Mouse (Mus musculus) midbrain, embryonic 14.5 days (tissue): ENCODE data around the gene Drd4. TPM values are rescaled to one million over a fixed set of nuclear protein-coding genes. Genes with fewer than 3 reads are reported as not detected.

Experiments
- ATAC-seq: fragments of 200-750 bp; cut with Nextera tagmentation; 2 replicates; pipeline ENCODE4 v1.8.0; 2017; ENCODE audit warnings: moderate number of reproducible peaks, moderate library complexity; ENCODE audit not compliant: low FRiP score, low TSS enrichment
- DNase-seq: peaks from one replicate; pipeline ENCODE4 v3.0.0-alpha.2; 2015
- H3K27ac ChIP-seq: fragments of 300-500 bp; sonication (generic); replicated peaks from 2 replicates; pipeline ENCODE4 v1.5.1; 2014; ENCODE audit warnings: mild to moderate bottlenecking, low read depth, low read length, moderate library complexity
- H3K27me3 ChIP-seq: fragments of 300-500 bp; sonication (generic); 2 replicates; pipeline ENCODE4 v1.6.1; 2014; ENCODE audit warnings: low read length, control low read depth, mixed read lengths; ENCODE audit not compliant: control insufficient read depth, insufficient read depth
- H3K36me3 ChIP-seq: fragments of 300-500 bp; sonication (generic); 2 replicates; pipeline ENCODE4 v1.6.1; 2014; ENCODE audit warnings: low read length, control low read depth; ENCODE audit not compliant: control insufficient read depth, insufficient read depth
- H3K4me1 ChIP-seq: fragments of 300-500 bp; sonication (generic); 2 replicates; pipeline ENCODE4 v1.6.1; 2014; ENCODE audit warnings: mild to moderate bottlenecking, antibody characterized with exemption, low read length, control low read depth; ENCODE audit not compliant: control insufficient read depth, insufficient read depth
- H3K4me2 ChIP-seq: fragments of 300-500 bp; sonication (generic); 2 replicates; pipeline ENCODE4 v1.6.1; 2014; ENCODE audit warnings: mild to moderate bottlenecking, low read length, moderate library complexity
- H3K4me3 ChIP-seq: fragments of 300-500 bp; sonication (generic); replicated peaks from 2 replicates; pipeline ENCODE4 v1.5.1; 2014; ENCODE audit warnings: low read depth, low read length
- H3K9ac ChIP-seq: fragments of 300-500 bp; sonication (generic); replicated peaks from 2 replicates; pipeline ENCODE4 v1.6.1; 2014; ENCODE audit warnings: mild to moderate bottlenecking, low read length, moderate library complexity
- H3K9me3 ChIP-seq: fragments of 300-500 bp; sonication (generic); 2 replicates; pipeline ENCODE4 v1.6.1; 2016; ENCODE audit warnings: low read length, control low read depth, mixed read lengths; ENCODE audit not compliant: control insufficient read depth
- WGBS: fragments of 180-500 bp; shearing (Covaris S2); extraction: QIAGEN DNeasy Blood & Tissue Kit; methylation state at CpG from one replicate; pipeline ENCODE4 v1.1.7; 2014; 5-methylcytosine and 5-hydroxymethylcytosine counted together
- polyA plus RNA-seq: library from polyadenylated mRNA; unstranded; fragments of >200 nt; fragmentation: Nextera tagmentation; extraction: Ambion mirVana; gene quantifications from 2 replicates; pipeline ENCODE4 v1.2.1, GENCODE M21; 2014

The Drd4 gene
- polyA plus RNA-seq, 1 experiment from 2014 or later = 0.53 TPM

- DNase-seq (peak; percentile 34), ATAC-seq (peak; percentile 40; the same call in 1 of the 2 replicates)
- H3K4me1 ChIP-seq = 0 out of 2 replicates have a peak, but pooled peaks cover 3% of the 10 kb centered on the region
- H3K4me3 ChIP-seq = peak within 1 kb of the TSS; percentile 20; the same call in 1 of the 2 replicates
- H3K9ac ChIP-seq = 0 out of 2 replicates have a peak within 1 kb of the TSS, but pooled peaks have one; percentile 12
- H3K4me2 ChIP-seq = peak within 1 kb of the TSS; percentile 49
- H3K27ac ChIP-seq = no peak within 1 kb of the TSS
- 16% methylated on average over 25 of the region's 25 CpGs for WGBS
- H3K36me3 ChIP-seq = peaks cover 34% of the 10 kb centered on the region
- H3K27me3 ChIP-seq = no peaks in the 10 kb centered on the region
- H3K9me3 ChIP-seq = no peaks in the 10 kb centered on the region
These were observed 25.9 kb upstream of the Drd4 start, which contains the start of gene Irf7 for GRCm38 (mm10) chr7:141265739-141266561. Irf7 (minus strand) TSS chr7:141266481.

DNA sequence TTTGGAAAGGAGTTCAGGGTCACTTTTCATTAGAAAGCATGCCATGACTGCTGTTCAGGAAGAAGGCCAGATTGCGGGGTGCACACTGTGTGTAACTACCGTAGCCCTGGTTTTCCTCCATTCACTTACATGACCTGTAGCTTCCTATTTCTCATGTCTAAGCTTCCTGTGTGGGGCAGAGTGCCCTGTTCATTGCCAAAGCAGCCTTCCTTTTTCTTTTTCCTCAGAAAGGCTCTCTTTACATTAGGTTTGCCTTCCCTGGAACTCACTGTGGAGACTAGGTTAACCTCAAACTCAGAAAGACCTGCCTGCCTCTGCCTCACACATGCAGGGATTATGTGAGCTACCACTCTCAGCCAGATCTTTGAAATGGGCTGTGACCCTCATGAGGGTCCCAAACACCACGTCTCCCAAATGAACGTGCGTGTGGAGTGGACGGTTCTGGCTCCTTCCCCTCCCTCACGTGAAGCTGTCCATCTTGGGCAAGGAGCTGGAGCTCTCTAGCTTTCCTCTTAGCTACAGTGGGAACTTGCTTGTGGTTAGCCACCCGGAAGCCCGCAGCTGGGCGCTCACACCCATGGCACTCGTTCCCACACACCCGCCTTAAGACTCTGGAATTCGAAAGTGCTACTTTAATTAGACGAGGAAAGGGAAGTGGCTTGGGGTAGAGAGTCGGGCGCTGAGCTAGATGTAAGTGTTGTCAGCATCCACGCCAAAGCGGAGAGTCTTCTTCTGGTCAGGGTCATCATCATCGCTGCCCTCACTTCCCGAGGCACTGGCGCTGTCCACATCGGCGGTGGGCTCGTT, 23.1 kb upstream of the Drd4 start:
- no peaks in the 10 kb centered on the region for H3K9me3 ChIP-seq
- no peak for ATAC-seq
- H3K4me1 ChIP-seq = 0 out of 2 replicates have a peak, but pooled peaks cover 3% of the 10 kb centered on the region
- peaks cover 7% of the 10 kb centered on the region for H3K36me3 ChIP-seq
- DNase-seq = no peak
- H3K4me3 ChIP-seq = no peak overlapping the region
- H3K27ac ChIP-seq = no peak overlapping the region
- no peak overlapping the region for H3K4me2 ChIP-seq
- 79% methylated on average over 24 of the region's 24 CpGs for WGBS
- H3K9ac ChIP-seq = no peak overlapping the region
- H3K27me3 ChIP-seq = no peaks in the 10 kb centered on the region

DNA sequence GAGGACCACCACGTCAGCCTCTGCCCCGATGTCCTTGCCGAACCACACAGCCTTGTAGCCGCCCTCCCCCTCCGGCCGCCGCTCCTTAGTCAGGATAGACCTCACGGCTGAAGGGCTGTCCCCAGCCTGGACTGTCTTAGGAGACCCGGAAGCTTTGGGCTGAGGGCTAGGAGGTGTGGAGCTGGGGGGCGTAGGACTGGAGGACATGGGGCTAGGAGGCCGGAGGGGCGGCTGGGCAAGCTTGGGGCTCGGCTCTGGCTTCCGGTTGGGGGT, 22.6 kb upstream of the Drd4 start:
- no peak for DNase-seq
- no peak for ATAC-seq
- 0 out of 2 replicates have a peak, but pooled peaks cover 3% of the 10 kb centered on the region for H3K4me1 ChIP-seq
- no peak overlapping the region for H3K4me2 ChIP-seq
- WGBS = 86% methylated on average over 14 of the region's 14 CpGs
- no peaks in the 10 kb centered on the region for H3K9me3 ChIP-seq
- peaks cover 2% of the 10 kb centered on the region; the same call in 1 of the 2 replicates for H3K36me3 ChIP-seq
- H3K9ac ChIP-seq = no peak overlapping the region
- no peaks in the 10 kb centered on the region for H3K27me3 ChIP-seq
- no peak overlapping the region for H3K4me3 ChIP-seq
- no peak overlapping the region for H3K27ac ChIP-seq

GRCm38 (mm10) chr7:141270631-141271030, 21.2 kb upstream of the Drd4 start:
- 84% methylated on average over 3 of the region's 3 CpGs for WGBS
- H3K27me3 ChIP-seq = no peaks in the 10 kb centered on the region
- H3K4me2 ChIP-seq = no peak overlapping the region
- no peak overlapping the region for H3K4me3 ChIP-seq
- no peaks in the 10 kb centered on the region for H3K36me3 ChIP-seq
- no peak overlapping the region for H3K9ac ChIP-seq
- no peak for DNase-seq
- no peak for ATAC-seq
- H3K27ac ChIP-seq = no peak overlapping the region
- H3K9me3 ChIP-seq = no peaks in the 10 kb centered on the region
- H3K4me1 ChIP-seq = 0 out of 2 replicates have a peak, but pooled peaks cover 3% of the 10 kb centered on the region

- H3K27me3 ChIP-seq = no peaks in the 10 kb centered on the region
- H3K4me2 ChIP-seq = no peak overlapping the region
- no peak overlapping the region for H3K27ac ChIP-seq
- 86% methylated on average over 9 of the region's 9 CpGs for WGBS
- H3K36me3 ChIP-seq = no peaks in the 10 kb centered on the region
- H3K4me1 ChIP-seq = peaks cover 11% of the 10 kb centered on the region; the same call in 1 of the 2 replicates
- no peaks in the 10 kb centered on the region for H3K9me3 ChIP-seq
- ATAC-seq (no peak), DNase-seq (no peak)
- H3K9ac ChIP-seq = no peak overlapping the region
- no peak overlapping the region for H3K4me3 ChIP-seq
These were observed 16.4 kb upstream of the Drd4 start for GRCm38 (mm10) chr7:141275356-141275755.

- H3K4me1 ChIP-seq = peaks cover 11% of the 10 kb centered on the region; the same call in 1 of the 2 replicates
- 82% methylated on average over 11 of the region's 11 CpGs for WGBS
These were observed 15.3 kb upstream of the Drd4 start, which contains the start of gene Cdhr5 for GRCm38 (mm10) chr7:141276546-141276945. Cdhr5 (minus strand) TSS chr7:141276786.

DNA sequence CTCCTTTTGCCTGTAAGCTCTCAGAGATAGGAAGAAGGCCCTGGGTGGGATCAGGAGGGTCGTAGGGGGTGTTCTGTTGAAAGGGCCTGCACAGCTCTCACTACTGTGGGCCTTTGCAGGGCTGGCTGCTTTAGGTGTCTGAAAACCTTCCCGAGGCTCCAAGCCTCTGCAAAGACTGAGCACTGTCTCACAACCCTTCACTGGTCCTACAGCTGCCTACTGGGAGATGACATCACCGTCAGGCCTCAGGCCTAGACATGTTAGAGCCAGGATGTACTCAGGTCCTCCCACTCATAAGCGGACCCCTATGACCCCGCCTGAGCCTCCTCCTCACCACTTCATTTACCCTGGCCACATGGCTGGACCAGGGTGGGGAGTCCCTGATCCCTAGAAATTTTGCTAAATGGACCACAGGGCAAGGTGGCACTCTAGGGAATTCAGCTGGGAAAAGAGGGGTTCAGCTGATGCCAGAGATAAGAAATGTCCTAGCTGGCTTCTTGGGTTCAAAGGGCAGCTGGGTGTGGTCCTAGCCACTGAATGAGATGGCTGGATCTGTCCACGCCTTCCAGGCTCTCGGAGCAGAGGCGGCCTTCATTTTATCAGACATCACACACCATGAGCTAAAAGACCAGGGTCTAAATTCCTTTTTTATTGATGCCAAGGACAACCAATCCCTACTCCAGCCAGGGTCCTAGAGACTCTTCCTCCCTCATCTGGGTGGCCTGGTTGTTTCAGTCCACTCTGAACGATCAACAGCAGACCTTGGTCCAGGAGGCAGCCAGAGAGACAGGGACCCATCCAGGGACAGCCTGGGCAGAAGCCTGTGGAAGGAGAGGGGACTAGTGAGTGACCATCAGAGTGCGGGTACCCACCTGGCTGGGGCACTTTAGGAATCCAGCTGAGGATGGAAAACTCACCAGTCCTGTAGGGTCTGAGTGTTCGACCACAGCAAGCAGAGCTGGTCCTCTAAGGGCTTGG, 13.8 kb upstream of the Drd4 start:
- peaks cover 11% of the 10 kb centered on the region; the same call in 1 of the 2 replicates for H3K4me1 ChIP-seq
- 88% methylated on average over 11 of the region's 11 CpGs for WGBS
- H3K9me3 ChIP-seq = no peaks in the 10 kb centered on the region
- peak; percentile 4; the same call in 1 of the 2 replicates for ATAC-seq
- peak overlapping the region; percentile 48; the same call in 1 of the 2 replicates for H3K9ac ChIP-seq
- H3K27me3 ChIP-seq = no peaks in the 10 kb centered on the region
- no peaks in the 10 kb centered on the region for H3K36me3 ChIP-seq
- H3K4me2 ChIP-seq = peak overlapping the region; percentile 75
- DNase-seq = no peak
- H3K4me3 ChIP-seq = no peak overlapping the region
- no peak overlapping the region for H3K27ac ChIP-seq

More at GRCm38 (mm10) chr7:141276546-141276945, 15.3 kb upstream of the Drd4 start, which contains the start of gene Cdhr5:
- ATAC-seq (no peak), DNase-seq (no peak)
- Histone ChIP-seq H3K4me3 (no peak within 1 kb of the TSS), H3K9me3 (no peaks in the 10 kb centered on the region), H3K27me3 (no peaks in the 10 kb centered on the region), H3K4me2 (no peak within 1 kb of the TSS), H3K9ac (no peak within 1 kb of the TSS), H3K27ac (no peak within 1 kb of the TSS), H3K36me3 (no peaks in the 10 kb centered on the region)
